In the genomic region with DNA sequence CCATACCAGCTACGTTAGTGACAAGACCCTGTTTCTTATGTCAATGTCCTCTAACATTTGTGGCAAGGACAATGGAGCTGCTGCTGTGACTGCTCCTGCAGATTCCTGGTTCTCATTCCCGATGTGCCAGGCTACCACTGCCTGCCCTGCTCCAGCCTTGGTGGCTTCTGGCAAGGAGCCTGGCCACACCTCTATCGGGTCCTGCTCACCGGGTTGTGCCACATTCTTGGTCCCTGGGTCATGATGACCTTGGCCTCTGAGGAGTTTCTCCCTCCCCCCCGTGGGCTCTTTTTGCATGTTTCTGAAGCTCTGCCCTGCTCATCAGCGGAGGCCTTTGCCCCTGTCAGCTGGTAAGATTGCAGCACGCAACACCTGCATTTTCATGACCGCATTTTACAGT, we compare ENCODE assay signal across 19 mouse cellular contexts. TPM values are rescaled to one million over a fixed set of nuclear protein-coding genes. Genes with fewer than 3 reads are reported as not detected.
A peak's percentile ranks its signal among the peaks of the same experiment; 100 is the strongest.
DNase-seq lines count a peak whose midpoint lies in the region; ATAC-seq and TF ChIP-seq lines count a peak whose summit lies in the region.
"Had no signal": no experiment of that assay in that cellular context is flagged by ENCODE, and none has a peak within 500 bp of the region (broad histone marks: within the 10 kb centered on the region; RNA-seq: fewer than 3 reads in every experiment).

No protein-coding gene starts in this region.

- peak; percentile 36 for ATAC-seq in Patski
- no peak for ATAC-seq in midbrain, embryonic 14.5 days (ENCODE audit: low FRiP score, low TSS enrichment)
- ATAC-seq: hindbrain, postnatal 0 days had no signal

- in situ Hi-C loops in Patski (cut with MboI; ENCODE audit: low pct_unique_long_range_greater_than_20kb), result no loop called here

- no peak for TF ChIP-seq CTCF in heart, adult 2 months (IDR thresholded peaks at IDR 0.05)
- no peak for TF ChIP-seq CTCF in Patski (IDR thresholded peaks at IDR 0.05)

- no peaks in the 10 kb centered on the region for H3K27me3 ChIP-seq in heart, adult 2 months (ENCODE audit: control insufficient read depth, insufficient read depth, low read length)
- H3K27me3 ChIP-seq in Patski, result no peaks in the 10 kb centered on the region
- no peaks in the 10 kb centered on the region for H3K27me3 ChIP-seq in midbrain, embryonic 14.5 days (ENCODE audit: control insufficient read depth, insufficient read depth, low read length)

- CTCF ChIA-PET in Patski (lab: Charles Lee), result interaction anchor here (1.0 to 1.5 kb wide), 2 partner anchors 11 to 106 kb away, joined by 3 to 4 read pairs; no protein-coding TSS in a partner anchor

- WGBS in heart, adult 2 months, result 56% methylated on average over 8 of the region's 8 CpGs
- 83% methylated on average over 8 of the region's 8 CpGs for WGBS in midbrain, embryonic 14.5 days

- no peak overlapping the region for H3K9ac ChIP-seq in heart, adult 2 months (ENCODE audit: low read depth, low read length)
- H3K9ac ChIP-seq in midbrain, embryonic 14.5 days (replicated peaks; ENCODE audit: low read length), result no peak overlapping the region
- H3K9ac ChIP-seq: heart, embryonic 13.5 days had no signal

- TF ChIP-seq EP300 in heart, adult 2 months (IDR thresholded peaks at IDR 0.05; ENCODE audit: insufficient read depth, low read depth, low read length), result no peak

- no peaks in the 10 kb centered on the region for H3K79me2 ChIP-seq in heart, adult 2 months (replicated peaks; ENCODE audit: control insufficient read depth, insufficient read depth, low read length)

- H3K4me2 ChIP-seq in midbrain, embryonic 14.5 days (ENCODE audit: low read length), result no peak overlapping the region
- H3K4me2 ChIP-seq: heart, embryonic 13.5 days had no signal

- POLR2A ChIA-PET in Patski (lab: Charles Lee), result no interaction called here

- no peaks in the 10 kb centered on the region for H3K36me3 ChIP-seq in heart, adult 2 months (ENCODE audit: control insufficient read depth, insufficient read depth, low read length)
- no peaks in the 10 kb centered on the region for H3K36me3 ChIP-seq in midbrain, embryonic 14.5 days (ENCODE audit: control insufficient read depth, insufficient read depth, low read length)
- H3K36me3 ChIP-seq: heart, embryonic 13.5 days had no signal

- TF ChIP-seq POLR2A in heart, adult 2 months (IDR thresholded peaks at IDR 0.05; ENCODE audit: insufficient read depth, low read depth, low read length), result no peak

- no peaks in the 10 kb centered on the region for H3K9me3 ChIP-seq in midbrain, embryonic 14.5 days (ENCODE audit: control insufficient read depth, low read length)
- H3K9me3 ChIP-seq: heart, embryonic 13.5 days had no signal

- H3K27ac ChIP-seq in heart, adult 2 months, result no peak overlapping the region
- no peak overlapping the region for H3K27ac ChIP-seq in midbrain, embryonic 14.5 days (replicated peaks; ENCODE audit: low read depth, low read length)
- H3K27ac ChIP-seq: heart, embryonic 13.5 days; hindbrain, postnatal 0 days had no signal

- intact Hi-C loops in heart, adult 2 months (cut with DNase I), result no loop called here

- no peaks in the 10 kb centered on the region for H3K4me1 ChIP-seq in heart, adult 2 months (ENCODE audit: control insufficient read depth, insufficient read depth, low read length)
- H3K4me1 ChIP-seq in midbrain, embryonic 14.5 days (ENCODE audit: control insufficient read depth, insufficient read depth, low read length), result no peaks in the 10 kb centered on the region

- peak; percentile 19 for DNase-seq in heart, postnatal 4 days
- no peak for DNase-seq in heart, adult 2 months
- no peak for DNase-seq in Patski (ENCODE audit: low read depth, low spot score)
- DNase-seq in kidney, postnatal 10 days, result peak; percentile 73
- DNase-seq in lung, postnatal 25 days (ENCODE audit: low spot score), result peak; percentile 70
- no peak for DNase-seq in layer of hippocampus, adult 11-12 months (ENCODE audit: low spot score)
- no peak for DNase-seq in midbrain, embryonic 14.5 days
- DNase-seq in thymus, postnatal 36 days, result no peak
- DNase-seq: cerebellum, adult 9-11 months; right cerebral cortex, postnatal 4 days had no signal

- no peak overlapping the region for H3K4me3 ChIP-seq in heart, adult 2 months
- no peak overlapping the region for H3K4me3 ChIP-seq in midbrain, embryonic 14.5 days (replicated peaks; ENCODE audit: low read depth, low read length)
- H3K4me3 ChIP-seq: heart, embryonic 13.5 days had no signal

RNA-seq across cellular contexts. Expression of gene Arhgap40, which starts 10.5 kb away (rescaled TPM):
- not detected for total RNA-seq in heart, postnatal 4 days (2021)
- not detected for total RNA-seq in heart, adult 2 months (2021)
- polyA plus RNA-seq in heart, adult 2 months (2012; rRNA removed), result 0.06 TPM in 1 of 2 replicates, not detected in the other
- polyA plus RNA-seq in Patski (2021), result 0.18 TPM
- 0.57 and 0.87 TPM in 2 replicates for polyA plus RNA-seq in midbrain, embryonic 14.5 days (2014; fragmentation: Nextera tagmentation; extraction: Ambion mirVana)
- total RNA-seq: gastrocnemius, adult 18-20 months had no signal
- polyA plus RNA-seq: heart, embryonic 13.5 days; limb, embryonic 11.5 days; liver, embryonic 16.5 days had no signal

RNA-seq across cellular contexts. Expression of gene Adig, which starts 20.6 kb away (rescaled TPM):
- 1 to 10 TPM in 1 of 2 experiments, under 1 TPM in 1; 0.61 to 1.1 TPM for total RNA-seq in heart, postnatal 4 days (2021)
- 1 to 10 TPM; 4.1 to 4.7 TPM for total RNA-seq in heart, adult 2 months (2021)
- 15.0 and 21.4 TPM in 2 replicates for polyA plus RNA-seq in heart, adult 2 months (2012; rRNA removed)
- not detected for polyA plus RNA-seq in Patski (2021)
- not detected in 2 replicates for polyA plus RNA-seq in midbrain, embryonic 14.5 days (2014; fragmentation: Nextera tagmentation; extraction: Ambion mirVana)
- total RNA-seq: hindbrain, postnatal 0 days; layer of hippocampus, postnatal 10 days; midbrain, postnatal 0 days had no signal
- polyA plus RNA-seq: forebrain, embryonic 11.5 days; heart, embryonic 13.5 days; hindbrain, postnatal 0 days; liver, embryonic 16.5 days; midbrain, postnatal 0 days; neural tube, embryonic 14.5 days had no signal

Comparison
In these comparisons a context has a peak if more than half of its experiments do, and no peak if none do; other contexts are left out.
1. DNase-seq: peak in heart, postnatal 4 days (single experiment), kidney, postnatal 10 days (single experiment) and lung, postnatal 25 days (single experiment); none in heart, adult 2 months (0 of 2), Patski (single experiment), layer of hippocampus, adult 11-12 months (single experiment), midbrain, embryonic 14.5 days (single experiment) and thymus, postnatal 36 days (0 of 2).
2. RNA of gene Adig, which starts 20.6 kb away (polyA plus RNA-seq): 15.0 to 21.4 TPM in heart, adult 2 months; not detected in Patski (single experiment) and not detected in midbrain, embryonic 14.5 days; every median in the first group is over 10 times any median in the second.